Comparison of ENCODE assay signal across 8 mouse cellular contexts in the genomic region with DNA sequence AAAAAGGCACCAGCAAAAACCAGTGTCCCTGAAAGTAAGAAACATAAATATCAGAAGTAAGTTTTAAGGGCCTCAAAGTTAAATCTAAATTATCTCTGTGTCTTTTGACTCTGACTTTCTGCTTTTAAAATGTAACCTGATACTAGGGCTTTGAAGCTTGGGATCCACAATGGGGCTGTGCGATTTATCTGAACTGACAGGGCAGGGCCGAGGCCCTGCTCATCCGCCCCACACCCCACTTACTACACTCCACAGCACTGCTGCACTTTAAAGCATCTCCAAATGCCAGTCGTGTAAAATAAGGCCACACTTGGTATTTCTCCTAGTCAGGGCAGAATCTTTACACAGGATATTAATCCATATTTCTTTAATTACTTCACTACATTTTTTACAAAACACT.
DNase-seq lines count a peak whose midpoint lies in the region; ATAC-seq and TF ChIP-seq lines count a peak whose summit lies in the region.

No protein-coding gene starts in this region.

- H3K9me3 ChIP-seq in intestine, embryonic 14.5 days (ENCODE audit: control insufficient read depth, low read length) = no peaks in the 10 kb centered on the region
- no peaks in the 10 kb centered on the region for H3K9me3 ChIP-seq in intestine, postnatal 0 days (ENCODE audit: control insufficient read depth)
- no peaks in the 10 kb centered on the region for H3K9me3 ChIP-seq in heart, embryonic 16.5 days (replicated peaks; ENCODE audit: control insufficient read depth, low read length)

- no peak for ATAC-seq in intestine, embryonic 14.5 days (replicated peaks; ENCODE audit: low FRiP score, low TSS enrichment, low read depth)
- no peak for ATAC-seq in intestine, postnatal 0 days
- peak; percentile 28 for ATAC-seq in Patski
- ATAC-seq in heart, embryonic 16.5 days (replicated peaks; ENCODE audit: extremely low read depth, insufficient read depth, low FRiP score) = no peak

- CTCF ChIA-PET in Patski (lab: Charles Lee) = no interaction called here

- H3K4me3 ChIP-seq in intestine, embryonic 14.5 days (ENCODE audit: low read depth, low read length) = no peak overlapping the region
- H3K4me3 ChIP-seq in intestine, postnatal 0 days (ENCODE audit: low read depth, low read length) = no peak overlapping the region
- no peak overlapping the region for H3K4me3 ChIP-seq in heart, embryonic 16.5 days (ENCODE audit: low read length)

- no peak overlapping the region for H3K9ac ChIP-seq in intestine, embryonic 14.5 days (ENCODE audit: low read length)
- no peak overlapping the region for H3K9ac ChIP-seq in intestine, postnatal 0 days (ENCODE audit: low read depth, low read length)
- no peak overlapping the region; the same call in none of the 2 replicates for H3K9ac ChIP-seq in heart, embryonic 16.5 days (ENCODE audit: low read length)

- peaks cover 22% of the 10 kb centered on the region for H3K4me1 ChIP-seq in intestine, embryonic 14.5 days (replicated peaks; ENCODE audit: control insufficient read depth, insufficient read depth, low read length)
- no peaks in the 10 kb centered on the region for H3K4me1 ChIP-seq in intestine, postnatal 0 days (replicated peaks; ENCODE audit: control insufficient read depth, insufficient read depth, low read length)
- H3K4me1 ChIP-seq in heart, embryonic 16.5 days (ENCODE audit: control insufficient read depth, insufficient read depth, low read length) = peaks cover 29% of the 10 kb centered on the region

- peak; percentile 23 for DNase-seq in adrenal gland, postnatal 10 days
- DNase-seq in adrenal gland, adult (ENCODE audit: inconsistent age in 2 of 2, low spot score in 1 of 2) = no peak
- DNase-seq in intestine, embryonic 14.5 days (ENCODE audit: low spot score) = no peak
- DNase-seq in Patski (ENCODE audit: low read depth, low spot score) = no peak
- no peak for DNase-seq in right cerebral cortex, postnatal 10 days (ENCODE audit: low spot score in 2 of 2)
- no peak for DNase-seq in cerebellum, adult 11-12 months

- H3K4me2 ChIP-seq in intestine, embryonic 14.5 days (ENCODE audit: low read length) = peak overlapping the region; percentile 35; the same call in 1 of the 2 replicates
- no peak overlapping the region for H3K4me2 ChIP-seq in intestine, postnatal 0 days (replicated peaks; ENCODE audit: low read depth)
- no peak overlapping the region for H3K4me2 ChIP-seq in heart, embryonic 16.5 days (ENCODE audit: low read depth, low read length)

- TF ChIP-seq CTCF in intestine, postnatal 0 days (IDR thresholded peaks at IDR 0.05; ENCODE audit: low read depth) = no peak
- TF ChIP-seq CTCF in Patski (IDR thresholded peaks at IDR 0.05) = no peak

- no peaks in the 10 kb centered on the region for H3K27me3 ChIP-seq in intestine, embryonic 14.5 days (replicated peaks; ENCODE audit: control insufficient read depth, insufficient read depth, low read length)
- H3K27me3 ChIP-seq in intestine, postnatal 0 days (replicated peaks; ENCODE audit: control insufficient read depth, insufficient read depth, low read length) = no peaks in the 10 kb centered on the region
- H3K27me3 ChIP-seq in Patski = no peaks in the 10 kb centered on the region
- no peaks in the 10 kb centered on the region for H3K27me3 ChIP-seq in heart, embryonic 16.5 days (ENCODE audit: control insufficient read depth, insufficient read depth, low read length)

- no peaks in the 10 kb centered on the region for H3K36me3 ChIP-seq in intestine, embryonic 14.5 days (ENCODE audit: control insufficient read depth, insufficient read depth, low read length)
- no peaks in the 10 kb centered on the region for H3K36me3 ChIP-seq in intestine, postnatal 0 days (ENCODE audit: control insufficient read depth, insufficient read depth)
- no peaks in the 10 kb centered on the region for H3K36me3 ChIP-seq in heart, embryonic 16.5 days (ENCODE audit: control insufficient read depth, insufficient read depth)

- in situ Hi-C loops in Patski (cut with MboI; ENCODE audit: low pct_unique_long_range_greater_than_20kb) = no loop called here

- 10% methylated on average over 4 of the region's 4 CpGs for WGBS in intestine, embryonic 14.5 days
- WGBS in intestine, postnatal 0 days = 30% methylated on average over 4 of the region's 4 CpGs
- 22% methylated on average over 4 of the region's 4 CpGs for WGBS in heart, embryonic 16.5 days

- H3K27ac ChIP-seq in intestine, embryonic 14.5 days (ENCODE audit: low read depth) = peak overlapping the region; percentile 76
- no peak overlapping the region for H3K27ac ChIP-seq in intestine, postnatal 0 days (ENCODE audit: low read depth, low read length)
- H3K27ac ChIP-seq in heart, embryonic 16.5 days (ENCODE audit: low read length) = peak overlapping the region; percentile 67

- POLR2A ChIA-PET in Patski (lab: Charles Lee) = no interaction called here
